Mouse (Mus musculus): ENCODE results near the gene Dnm2. TPM values are rescaled to one million over a fixed set of nuclear protein-coding genes. Genes with fewer than 3 reads are reported as not detected.
A peak's percentile ranks its signal among the peaks of the same experiment; 100 is the strongest.

Gene Dnm2
- total RNA-seq, 2 experiments from 2014 or later: 56.1 to 61.0 TPM

- no peak overlapping the region for H3K4me3 ChIP-seq
- intact Hi-C loops (cut with DNase I): no loop called here
- DNase-seq (ENCODE audit: extremely low spot score in 1 of 2, low spot score in 2 of 2): no peak
- no peak overlapping the region for H3K27ac ChIP-seq
- TF ChIP-seq CTCF (IDR thresholded peaks at IDR 0.05): no peak
Observed at GRCm38 (mm10) chr9:21407951-21408350, 16.8 kb upstream of the Dnm2 start.

DNA sequence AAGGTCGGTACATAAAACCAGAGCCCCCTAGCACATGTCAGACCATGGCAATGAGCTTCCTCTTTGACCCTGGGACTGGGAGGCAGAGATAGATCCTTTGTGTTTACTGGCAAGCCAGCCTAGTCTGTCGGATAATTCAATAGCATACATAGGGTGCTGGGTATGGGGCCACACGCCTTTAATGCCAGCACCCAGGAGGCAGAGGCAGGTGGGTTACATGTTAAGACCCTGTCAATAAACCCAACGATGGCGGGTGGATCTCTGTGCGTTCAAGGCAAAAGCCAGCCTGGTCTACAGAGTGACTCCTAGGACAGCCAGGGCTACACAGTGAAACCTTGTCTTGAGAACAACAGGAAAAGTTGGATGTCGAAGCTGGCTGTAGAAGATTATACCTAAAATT, 16.1 kb upstream of the Dnm2 start:
- TF ChIP-seq CTCF (IDR thresholded peaks at IDR 0.05): no peak
- DNase-seq (ENCODE audit: extremely low spot score in 1 of 2, low spot score in 2 of 2): no peak

DNA sequence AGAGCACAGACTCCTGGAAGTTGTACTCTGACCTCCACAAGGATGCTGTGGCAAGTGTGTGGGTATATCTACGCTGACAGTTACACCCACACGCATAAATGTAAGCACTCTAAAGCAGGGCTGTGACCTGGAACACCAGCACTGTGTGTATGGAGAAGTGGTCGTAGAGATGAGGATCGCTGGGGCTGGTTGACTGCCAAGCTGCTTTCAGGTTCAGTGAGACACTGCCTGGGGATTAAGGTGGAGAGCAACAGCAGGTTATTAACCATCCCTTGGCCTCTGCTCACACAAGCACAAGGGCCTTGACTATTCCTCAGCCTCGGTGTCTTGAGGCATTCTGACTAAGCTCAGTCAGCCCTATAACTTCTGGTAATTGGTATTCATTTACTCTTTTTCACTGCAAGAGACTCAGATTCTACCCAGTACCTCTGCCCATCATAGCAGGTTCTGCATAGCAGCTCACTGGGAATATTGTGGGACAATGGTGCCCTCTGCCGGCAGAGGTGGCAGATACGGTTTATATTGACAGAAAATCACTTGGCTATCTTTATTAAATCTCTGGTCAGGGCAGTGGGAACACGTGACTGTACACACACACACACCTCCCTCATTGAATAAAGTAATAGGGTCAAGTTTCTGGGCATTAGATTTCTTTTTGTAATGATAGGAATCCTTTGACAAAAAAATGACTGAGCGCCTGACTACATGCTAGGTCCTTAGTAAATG, 15.0 kb upstream of the Dnm2 start:
- no peak overlapping the region; the same call in 1 of the 2 replicates for H3K27ac ChIP-seq
- intact Hi-C loops (cut with DNase I): loop anchor here (1.0 to 2.0 kb wide), 3 partner anchors 43 to 97 kb away; partner anchors contain the start of gene Ap1m2
- peak; percentile 87 for TF ChIP-seq CTCF (IDR thresholded peaks at IDR 0.05)
- H3K4me3 ChIP-seq: no peak overlapping the region
- peak; percentile 78 to 85 for DNase-seq (ENCODE audit: extremely low spot score in 1 of 2, low spot score in 2 of 2)

More for the DNA sequence above, 16.1 kb upstream of the Dnm2 start:
- intact Hi-C loops (cut with DNase I): no loop called here
- no peak overlapping the region for H3K27ac ChIP-seq
- no peak overlapping the region for H3K4me3 ChIP-seq

GRCm38 (mm10) chr9:21411669-21412550, 12.8 kb upstream of the Dnm2 start, which contains the start of gene Qtrt1:
TSS of gene Qtrt1 (plus strand) at chr9:21411837.
- H3K27ac ChIP-seq: peak within 1 kb of the TSS; percentile 68
- TF ChIP-seq CTCF (IDR thresholded peaks at IDR 0.05): no peak
- peak within 1 kb of the TSS; percentile 87 for H3K4me3 ChIP-seq
- intact Hi-C loops (cut with DNase I): loop anchor here (2.0 kb wide), 2 partner anchors 57 to 99 kb away; partner anchors contain the start of gene Ap1m2
- DNase-seq (ENCODE audit: extremely low spot score in 1 of 2, low spot score in 2 of 2): peak; percentile 81 to 86

DNA sequence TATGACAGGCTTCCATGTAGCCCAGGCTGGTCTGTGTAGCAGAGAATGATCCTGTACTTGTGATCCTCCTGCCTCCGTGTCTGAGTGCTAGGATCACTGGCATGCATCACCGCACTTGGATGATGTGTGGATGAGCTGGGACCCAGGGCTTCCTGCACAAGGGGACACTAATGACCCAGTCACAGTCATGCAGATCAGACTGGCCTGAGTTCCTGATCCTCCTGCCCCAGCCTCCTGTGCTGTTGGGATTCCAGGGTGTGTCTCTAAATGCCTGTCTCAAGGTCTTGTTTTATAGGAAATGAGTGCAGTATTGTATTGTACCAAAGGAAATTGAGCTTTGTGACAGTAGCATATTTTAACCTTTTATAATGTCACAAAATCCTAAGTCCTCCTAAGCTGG, 6.8 kb upstream of the Dnm2 start:
- TF ChIP-seq CTCF (IDR thresholded peaks at IDR 0.05): no peak
- Histone ChIP-seq H3K27ac (no peak overlapping the region), H3K4me3 (no peak overlapping the region)
- intact Hi-C loops (cut with DNase I): no loop called here
- DNase-seq (ENCODE audit: extremely low spot score in 1 of 2, low spot score in 2 of 2): no peak

GRCm38 (mm10) chr9:21419646-21420045, 5.1 kb upstream of the Dnm2 start:
- H3K27ac ChIP-seq: no peak overlapping the region
- H3K4me3 ChIP-seq: no peak overlapping the region
- DNase-seq (ENCODE audit: extremely low spot score in 1 of 2, low spot score in 2 of 2): no peak
- intact Hi-C loops (cut with DNase I): no loop called here
- TF ChIP-seq CTCF (IDR thresholded peaks at IDR 0.05): no peak

GRCm38 (mm10) chr9:21425556-21425945, 843 bp downstream of the Dnm2 start:
- DNase-seq (ENCODE audit: extremely low spot score in 1 of 2, low spot score in 2 of 2): no peak
- intact Hi-C loops (cut with DNase I): loop anchor here (5.0 kb wide), 1 partner anchor 37 kb away; no protein-coding TSS in a partner anchor
- H3K4me3 ChIP-seq: peak overlapping the region; percentile 81
- peak overlapping the region; percentile 93 for H3K27ac ChIP-seq
- TF ChIP-seq CTCF (IDR thresholded peaks at IDR 0.05): no peak

GRCm38 (mm10) chr9:21426013-21426412, 1.3 kb downstream of the Dnm2 start:
- TF ChIP-seq CTCF (IDR thresholded peaks at IDR 0.05): no peak
- intact Hi-C loops (cut with DNase I): loop anchor here (5.0 kb wide), 1 partner anchor 36 kb away; no protein-coding TSS in a partner anchor
- H3K27ac ChIP-seq: 0 out of 2 replicates have a peak overlapping the region, but pooled peaks have one; percentile 13

DNA sequence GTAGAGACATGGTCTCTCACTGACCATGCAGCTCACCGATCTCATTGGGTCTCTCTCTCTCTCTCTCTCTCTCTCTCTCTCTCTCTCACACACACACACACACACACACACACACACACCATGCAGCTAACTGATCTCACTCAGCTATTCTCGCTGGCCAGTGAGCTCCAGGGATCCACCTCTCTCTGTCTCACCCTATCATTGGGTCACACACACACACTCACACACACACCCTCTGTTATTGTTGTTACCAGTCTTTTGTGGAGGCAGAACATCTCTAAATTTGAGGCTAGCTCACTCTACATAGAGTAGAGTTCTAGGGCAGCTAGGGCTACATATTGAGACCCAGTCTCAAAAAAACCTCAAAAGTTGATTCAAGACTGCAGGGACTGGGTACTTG, 1.8 kb downstream of the Dnm2 start:
- DNase-seq (ENCODE audit: extremely low spot score in 1 of 2, low spot score in 2 of 2): no peak
- intact Hi-C loops (cut with DNase I): loop anchor here (5.0 kb wide), 1 partner anchor 36 kb away; no protein-coding TSS in a partner anchor

More at GRCm38 (mm10) chr9:21426013-21426412, 1.3 kb downstream of the Dnm2 start:
- no peak for DNase-seq (ENCODE audit: extremely low spot score in 1 of 2, low spot score in 2 of 2)
- peak overlapping the region; percentile 81 for H3K4me3 ChIP-seq

GRCm38 (mm10) chr9:21427773-21428172, 3.1 kb downstream of the Dnm2 start:
- no peak overlapping the region; the same call in 1 of the 2 replicates for H3K27ac ChIP-seq
- TF ChIP-seq CTCF (IDR thresholded peaks at IDR 0.05): no peak
- no peak overlapping the region for H3K4me3 ChIP-seq
- intact Hi-C loops (cut with DNase I): loop anchor here (5.0 kb wide), 1 partner anchor 35 kb away; no protein-coding TSS in a partner anchor
- no peak for DNase-seq (ENCODE audit: extremely low spot score in 1 of 2, low spot score in 2 of 2)

More for the DNA sequence above, 1.8 kb downstream of the Dnm2 start:
- Histone ChIP-seq H3K27ac (no peak overlapping the region), H3K4me3 (no peak overlapping the region)
- no peak for TF ChIP-seq CTCF (IDR thresholded peaks at IDR 0.05)

GRCm38 (mm10) chr9:21428178-21428577, 3.5 kb downstream of the Dnm2 start:
- intact Hi-C loops (cut with DNase I): loop anchor here (5.0 kb wide), 1 partner anchor 34 kb away; no protein-coding TSS in a partner anchor
- DNase-seq (ENCODE audit: extremely low spot score in 1 of 2, low spot score in 2 of 2): no peak
- TF ChIP-seq CTCF (IDR thresholded peaks at IDR 0.05): no peak
- H3K27ac ChIP-seq: no peak overlapping the region; the same call in 1 of the 2 replicates
- H3K4me3 ChIP-seq: no peak overlapping the region
